Mouse (Mus musculus) myocyte (in vitro differentiated cells): Measurements from ENCODE around the gene Haus4.

Experiments
- CEBPB ChIP-seq: IDR thresholded peaks from 2 replicates; pipeline ENCODE4 v1.6.1; 2011; ENCODE audit warnings: mild to moderate bottlenecking, moderate library complexity; ENCODE audit not compliant: poor library complexity, insufficient read depth, severe bottlenecking
- E2F4 ChIP-seq: IDR thresholded peaks from one replicate; pipeline ENCODE4 v1.6.1; 2011; ENCODE audit warnings: mild to moderate bottlenecking, control low read depth, moderate library complexity; ENCODE audit not compliant: insufficient read depth
- MAX ChIP-seq: IDR thresholded peaks from one replicate; pipeline ENCODE4 v1.6.1; 2011; ENCODE audit warnings: low read depth, mild to moderate bottlenecking, control low read depth
- MYOD1 ChIP-seq, 3 experiments: IDR thresholded peaks; one replicate each; pipeline ENCODE4 v1.6.1; 2011; ENCODE audit warnings: control low read depth in 2 of 3, low read depth in 2 of 3, mild to moderate bottlenecking in 2 of 3, moderate library complexity in 1 of 3; ENCODE audit not compliant: insufficient read length in 2 of 3, control insufficient read depth in 1 of 3
- MYOG ChIP-seq, 3 experiments: IDR thresholded peaks; one replicate each; pipeline ENCODE4 v1.6.1; 2011; ENCODE audit warnings: control low read depth in 2 of 3, low read depth in 2 of 3, mild to moderate bottlenecking in 2 of 3; ENCODE audit not compliant: insufficient read length in 2 of 3, control insufficient read depth in 1 of 3, insufficient read depth in 1 of 3
- POLR2A ChIP-seq: IDR thresholded peaks from one replicate; pipeline ENCODE4 v1.6.1; 2011; ENCODE audit warnings: low read depth, mild to moderate bottlenecking, control low read depth, moderate library complexity; ENCODE audit not compliant: insufficient read length
- POLR2AphosphoS2 ChIP-seq: IDR thresholded peaks from one replicate; pipeline ENCODE4 v1.6.1; 2011; ENCODE audit warnings: low read depth, control low read depth; ENCODE audit not compliant: insufficient read length
- REST ChIP-seq: IDR thresholded peaks from one replicate; pipeline ENCODE4 v1.6.1; 2011; ENCODE audit warnings: mild to moderate bottlenecking, control low read depth, moderate library complexity; ENCODE audit not compliant: insufficient read depth, insufficient read length
- SRF ChIP-seq: IDR thresholded peaks from one replicate; pipeline ENCODE4 v1.6.1; 2011; ENCODE audit warnings: low read depth; ENCODE audit not compliant: control insufficient read depth, insufficient read length
- TCF12 ChIP-seq: IDR thresholded peaks from one replicate; pipeline ENCODE4 v1.6.1; 2011; ENCODE audit warnings: mild to moderate bottlenecking, control low read depth; ENCODE audit not compliant: poor library complexity, insufficient read depth, severe bottlenecking
- TCF3 ChIP-seq: IDR thresholded peaks from one replicate; pipeline ENCODE4 v1.6.1; 2011; ENCODE audit warnings: low read depth, control low read depth; ENCODE audit not compliant: insufficient read length
- USF1 ChIP-seq: IDR thresholded peaks from one replicate; pipeline ENCODE4 v1.6.1; 2011; ENCODE audit warnings: low read depth, mild to moderate bottlenecking, control low read depth, moderate library complexity

DNA sequence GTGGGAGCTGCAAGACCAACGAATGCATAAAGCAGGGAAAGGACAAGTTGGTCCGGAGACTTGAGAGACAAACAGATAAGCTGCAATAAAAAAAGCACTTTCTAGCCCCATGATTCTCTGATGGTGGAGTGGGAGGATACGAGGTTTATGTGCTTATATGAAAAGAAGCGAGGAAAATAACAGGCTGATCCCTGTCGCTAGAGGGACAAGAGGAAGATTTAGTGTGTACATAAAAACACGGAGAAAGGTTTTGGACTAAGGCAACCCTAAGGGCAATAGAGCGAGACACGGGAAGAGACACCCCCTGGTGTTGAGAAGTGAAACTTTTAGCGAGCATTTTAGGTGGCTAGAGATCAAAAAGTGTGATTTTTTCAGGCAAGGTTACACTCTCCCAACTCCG lies 23.6 kb upstream of the Haus4 start:
- TF ChIP-seq MAX: no peak
- no peak for TF ChIP-seq POLR2A
- no peak for TF ChIP-seq TCF12
- no peak for TF ChIP-seq E2F4
- no peak for TF ChIP-seq POLR2AphosphoS2
- no peak for TF ChIP-seq USF1
- TF ChIP-seq SRF: no peak
- no peak for TF ChIP-seq CEBPB
- no peak for TF ChIP-seq MYOD1 (IDR thresholded peaks at IDR 0.05; ENCODE audit: control insufficient read depth in 1 of 3, insufficient read length in 2 of 3, low read depth in 2 of 3)
- TF ChIP-seq MYOG (IDR thresholded peaks at IDR 0.05; ENCODE audit: control insufficient read depth in 1 of 3, insufficient read depth in 1 of 3, insufficient read length in 2 of 3, low read depth in 2 of 3): no peak
- no peak for TF ChIP-seq TCF3
- no peak for TF ChIP-seq REST
